Mouse (Mus musculus) forebrain, embryonic 11.5 days (tissue): Measurements from ENCODE around the gene Scn4b. TPM values are rescaled to one million over a fixed set of nuclear protein-coding genes. Genes with fewer than 3 reads are reported as not detected.

Experiments used
- ATAC-seq: fragments of 200-750 bp; cut with Nextera tagmentation; replicated peaks from 2 replicates; pipeline ENCODE4 v1.8.0; 2017; ENCODE audit warnings: moderate TSS enrichment; ENCODE audit not compliant: low FRiP score
- DNase-seq: peaks from one replicate; pipeline ENCODE4 v3.0.0-alpha.2; 2017; ENCODE audit warnings: low spot score
- H3K27ac ChIP-seq: fragments of 300-500 bp; sonication (generic); 2 replicates; pipeline ENCODE4 v1.5.1; 2014; ENCODE audit warnings: low read depth, low read length
- H3K27me3 ChIP-seq: fragments of 300-500 bp; sonication (generic); 2 replicates; pipeline ENCODE4 v1.6.1; 2014; ENCODE audit warnings: mild to moderate bottlenecking, low read length, mixed read lengths; ENCODE audit not compliant: control insufficient read depth, insufficient read depth
- H3K36me3 ChIP-seq: fragments of 300-500 bp; sonication (generic); 2 replicates; pipeline ENCODE4 v1.6.1; 2014; ENCODE audit warnings: mild to moderate bottlenecking, low read length, moderate library complexity, mixed read lengths; ENCODE audit not compliant: control insufficient read depth, insufficient read depth
- H3K4me1 ChIP-seq: fragments of 300-500 bp; sonication (generic); replicated peaks from 2 replicates; pipeline ENCODE4 v1.6.1; 2014; ENCODE audit warnings: low read length, mixed read lengths; ENCODE audit not compliant: control insufficient read depth, insufficient read depth
- H3K4me2 ChIP-seq: fragments of 300-500 bp; sonication (generic); 2 replicates; pipeline ENCODE4 v1.6.1; 2014; ENCODE audit warnings: low read depth, mild to moderate bottlenecking, low read length, moderate library complexity, mixed read lengths; ENCODE audit not compliant: severe bottlenecking
- H3K4me3 ChIP-seq: fragments of 300-500 bp; sonication (generic); 2 replicates; pipeline ENCODE4 v1.5.1; 2014; ENCODE audit warnings: low read depth, low read length
- H3K9ac ChIP-seq: fragments of 300-500 bp; sonication (generic); 2 replicates; pipeline ENCODE4 v1.6.1; 2014; ENCODE audit warnings: low read length
- H3K9me3 ChIP-seq: fragments of 300-500 bp; sonication (generic); 2 replicates; pipeline ENCODE4 v1.6.1; 2016; ENCODE audit warnings: low read length, mixed read lengths; ENCODE audit not compliant: control insufficient read depth
- WGBS: fragments of 180-500 bp; shearing (Covaris S2); extraction: QIAGEN DNeasy Blood & Tissue Kit; methylation state at CpG from one replicate; pipeline ENCODE4 v1.1.7; 2014; 5-methylcytosine and 5-hydroxymethylcytosine counted together
- polyA plus RNA-seq: library from polyadenylated mRNA; unstranded; fragments of >200 nt; fragmentation: Nextera tagmentation; extraction: Ambion mirVana; gene quantifications from 2 replicates; pipeline ENCODE4 v1.2.1, GENCODE M21; 2014

The Scn4b gene
- polyA plus RNA-seq, 1 experiment from 2014 or later: 0.21 TPM

DNA sequence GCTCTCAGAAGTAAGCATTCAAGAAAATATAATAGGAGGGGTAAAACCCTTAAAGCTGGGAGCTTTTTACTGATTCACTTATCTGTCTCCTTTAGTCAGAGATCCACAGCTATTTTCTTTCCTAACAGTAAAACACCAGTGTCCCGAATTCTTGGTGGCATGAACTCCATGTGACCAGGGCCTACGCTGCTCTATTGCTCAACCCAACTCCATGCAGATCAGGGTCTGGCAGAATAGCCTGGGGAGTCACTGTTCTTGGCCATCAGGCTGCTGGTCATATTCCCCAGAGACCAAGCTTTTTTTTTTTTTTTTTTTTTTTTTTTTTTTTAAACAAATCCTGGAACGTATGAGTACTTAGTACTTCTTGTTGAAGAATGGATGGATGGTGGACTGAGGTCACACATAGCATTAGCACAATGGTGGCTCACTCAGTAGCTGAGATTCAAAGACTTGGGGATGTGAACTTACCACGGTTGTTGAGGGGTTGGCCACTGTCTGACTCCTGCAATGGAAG is 51.5 kb downstream of the Scn4b start:
- Histone ChIP-seq H3K4me3 (no peak overlapping the region), H3K27ac (no peak overlapping the region), H3K9ac (no peak overlapping the region), H3K4me1 (no peaks in the 10 kb centered on the region), H3K9me3 (no peaks in the 10 kb centered on the region), H3K36me3 (no peaks in the 10 kb centered on the region), H3K4me2 (no peak overlapping the region), H3K27me3 (no peaks in the 10 kb centered on the region)
- DNase-seq (no peak), ATAC-seq (no peak)
- 91% methylated on average over 4 of the region's 4 CpGs for whole genome bisulfite sequencing

DNA sequence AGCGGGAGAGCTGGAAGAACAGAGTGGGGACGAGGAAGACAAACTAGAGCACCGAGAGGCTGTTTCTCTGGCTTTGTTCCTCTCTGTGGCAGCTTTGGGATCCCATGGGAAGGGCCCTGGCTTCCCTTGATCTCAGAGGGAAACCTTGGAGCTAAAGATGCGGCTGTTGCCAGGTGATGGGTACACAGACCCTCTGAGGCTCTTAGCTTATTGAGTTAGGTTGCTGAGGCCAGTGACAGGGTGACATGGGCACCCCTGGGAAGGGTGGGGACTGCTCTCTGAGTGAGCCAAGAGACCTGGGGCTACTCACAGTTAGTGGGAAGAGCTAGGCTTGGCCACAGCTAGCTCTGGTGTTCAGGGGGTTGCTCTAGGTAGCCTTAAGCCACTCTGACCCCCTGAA is 57.3 kb downstream of the Scn4b start:
- 82% methylated on average over 4 of the region's 4 CpGs for whole genome bisulfite sequencing
- Histone ChIP-seq H3K4me2 (no peak overlapping the region), H3K9ac (no peak overlapping the region), H3K27ac (no peak overlapping the region), H3K4me3 (no peak overlapping the region), H3K27me3 (no peaks in the 10 kb centered on the region), H3K9me3 (no peaks in the 10 kb centered on the region), H3K4me1 (no peaks in the 10 kb centered on the region), H3K36me3 (no peaks in the 10 kb centered on the region)
- DNase-seq (no peak), ATAC-seq (no peak)

DNA sequence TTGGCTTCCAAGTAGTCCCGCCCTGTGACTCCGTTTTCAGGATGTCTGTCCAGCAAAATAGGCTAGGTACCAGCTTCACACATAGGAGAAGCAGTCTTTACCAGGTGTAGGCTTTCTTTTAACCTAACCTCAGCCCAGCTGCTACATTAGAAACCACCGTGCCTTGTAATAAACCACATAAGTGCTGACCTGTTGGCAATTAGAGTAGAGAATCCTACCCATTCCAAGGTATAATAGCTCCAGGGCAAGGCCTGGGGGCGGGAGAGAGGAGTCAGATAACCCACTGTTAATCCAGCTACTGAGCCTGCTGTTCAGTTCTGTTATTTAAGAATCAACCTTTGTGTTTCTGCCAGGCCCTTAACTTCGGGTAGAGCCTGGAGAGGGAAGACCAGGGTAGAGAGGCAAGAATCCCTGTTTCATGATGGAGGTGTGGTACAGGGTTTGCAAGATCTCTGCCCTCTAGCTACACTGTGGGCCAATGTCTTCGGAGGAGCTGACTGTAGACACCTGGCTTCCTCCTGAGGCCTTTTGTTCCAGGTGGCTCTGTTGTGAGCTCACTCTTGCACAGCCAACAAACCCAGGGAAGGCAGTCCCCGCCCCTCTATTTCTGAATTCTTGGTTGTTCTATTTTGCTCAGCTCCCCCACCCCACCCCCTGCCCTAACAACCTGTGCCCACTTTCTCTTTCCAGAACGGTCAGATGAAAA is 58.1 kb downstream of the Scn4b start:
- ATAC-seq: no peak
- H3K36me3 ChIP-seq: no peaks in the 10 kb centered on the region
- H3K27me3 ChIP-seq: no peaks in the 10 kb centered on the region

DNA sequence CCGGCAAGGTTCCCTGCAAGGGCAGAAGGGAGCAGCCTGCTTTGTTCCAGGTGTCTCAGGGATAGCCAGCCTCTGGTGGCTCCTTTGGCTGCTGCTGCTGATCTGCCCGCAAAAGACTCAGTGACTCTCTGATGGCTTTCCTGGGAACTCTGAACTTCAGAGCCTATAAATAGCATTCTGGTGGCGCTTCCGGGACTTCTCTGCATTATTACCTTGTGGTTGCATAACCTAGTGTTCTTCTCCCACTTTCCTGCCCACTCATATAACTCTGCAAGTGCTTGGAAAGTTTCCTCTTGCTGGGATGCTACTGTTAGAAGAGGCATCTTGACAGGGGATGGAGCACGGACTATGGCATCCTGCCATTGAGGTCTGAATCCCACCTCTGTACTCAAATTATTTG is 59.4 kb downstream of the Scn4b start:
- ATAC-seq (no peak), DNase-seq (no peak)
- Histone ChIP-seq H3K4me3 (no peak overlapping the region), H3K27ac (no peak overlapping the region), H3K4me1 (no peaks in the 10 kb centered on the region), H3K27me3 (no peaks in the 10 kb centered on the region), H3K9ac (no peak overlapping the region), H3K9me3 (no peaks in the 10 kb centered on the region), H3K36me3 (no peaks in the 10 kb centered on the region), H3K4me2 (no peak overlapping the region)
- 88% methylated on average over 5 of the region's 5 CpGs for WGBS

More for the DNA sequence above, 58.1 kb downstream of the Scn4b start:
- H3K9me3 ChIP-seq: no peaks in the 10 kb centered on the region
- H3K4me1 ChIP-seq: no peaks in the 10 kb centered on the region
- 71% methylated on average over 8 of the region's 8 CpGs for WGBS
- no peak overlapping the region for H3K27ac ChIP-seq
- no peak overlapping the region for H3K4me2 ChIP-seq
- H3K4me3 ChIP-seq: no peak overlapping the region
- no peak overlapping the region for H3K9ac ChIP-seq
- no peak for DNase-seq

DNA sequence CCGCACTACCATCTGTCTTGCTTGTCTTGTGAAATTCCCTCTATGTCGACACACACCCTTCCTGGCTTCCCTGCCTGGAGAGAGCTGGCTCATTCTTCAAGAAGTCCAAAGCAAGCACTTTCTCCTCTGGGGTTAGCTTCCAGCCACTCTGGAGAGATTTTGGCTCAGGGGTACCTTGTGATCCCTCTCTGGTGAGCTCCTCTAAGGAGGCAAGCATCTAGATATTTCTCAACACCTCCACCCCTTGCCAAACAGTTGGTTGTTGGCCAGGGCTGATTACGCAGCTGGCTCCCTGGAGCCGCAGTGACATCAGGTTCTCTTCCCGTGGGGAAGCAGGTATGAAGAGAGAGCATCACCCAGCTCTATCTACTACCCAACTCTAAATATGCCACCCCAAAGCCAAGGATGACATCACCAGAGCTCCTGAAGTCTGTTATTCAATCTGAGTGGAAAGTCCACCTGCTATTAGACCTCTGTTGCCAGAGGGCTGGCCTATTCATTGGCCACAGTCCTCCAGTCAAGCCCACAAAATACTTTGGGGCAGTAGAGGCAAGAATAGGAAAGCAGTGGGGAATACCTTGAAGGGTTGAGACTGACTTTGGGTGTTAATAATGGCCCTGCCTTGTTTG is 63.2 kb downstream of the Scn4b start:
- H3K4me2 ChIP-seq: no peak overlapping the region
- H3K27ac ChIP-seq: no peak overlapping the region
- H3K27me3 ChIP-seq: no peaks in the 10 kb centered on the region
- H3K36me3 ChIP-seq: no peaks in the 10 kb centered on the region
- H3K4me1 ChIP-seq: no peaks in the 10 kb centered on the region
- DNase-seq (no peak), ATAC-seq (no peak)
- no peak overlapping the region for H3K9ac ChIP-seq
- no peak overlapping the region for H3K4me3 ChIP-seq
- 90% methylated on average over 5 of the region's 5 CpGs for WGBS
- no peaks in the 10 kb centered on the region for H3K9me3 ChIP-seq

DNA sequence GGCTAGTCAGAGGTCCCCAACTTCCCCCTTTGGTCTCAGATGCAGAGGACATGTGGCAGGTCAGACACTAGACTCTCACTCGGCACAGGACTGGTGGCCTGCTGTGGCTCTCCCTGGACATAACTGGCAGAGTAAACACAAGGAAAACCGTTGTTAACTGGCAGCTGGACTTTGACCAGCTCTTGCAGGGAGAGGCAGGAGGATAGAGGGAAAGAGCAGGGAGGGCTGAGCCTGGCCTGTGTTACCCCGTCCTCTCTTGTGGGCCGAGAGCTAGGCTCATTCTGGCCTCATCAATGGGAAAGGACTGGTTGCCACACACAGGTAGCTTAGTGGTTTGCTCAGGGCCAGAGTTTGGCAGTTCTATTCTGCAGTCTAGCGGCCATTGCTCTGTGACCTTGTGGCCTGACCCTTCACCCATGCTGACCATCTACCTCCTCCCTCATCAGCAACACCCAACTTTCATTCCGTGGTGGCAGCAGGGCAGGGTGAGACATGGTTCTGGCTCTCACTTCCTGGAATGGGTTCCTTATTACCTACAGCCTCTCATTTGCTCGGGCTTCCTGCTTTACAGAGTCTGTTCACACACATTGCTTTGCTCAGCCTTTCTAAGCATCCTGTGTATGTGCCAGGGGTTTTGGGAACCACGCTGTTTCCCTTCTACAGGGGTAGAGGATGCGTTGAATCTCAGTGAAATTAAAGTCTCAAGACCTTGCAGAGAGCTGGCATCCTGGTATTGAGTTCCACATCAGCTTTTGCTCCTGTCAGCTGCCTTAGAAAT is 64.0 kb downstream of the Scn4b start:
- 75% methylated on average over 9 of the region's 9 CpGs for WGBS
- Histone ChIP-seq H3K36me3 (no peaks in the 10 kb centered on the region), H3K27ac (no peak overlapping the region), H3K4me2 (no peak overlapping the region), H3K4me1 (no peaks in the 10 kb centered on the region), H3K27me3 (no peaks in the 10 kb centered on the region), H3K9me3 (no peaks in the 10 kb centered on the region), H3K9ac (no peak overlapping the region), H3K4me3 (no peak overlapping the region)
- DNase-seq (no peak), ATAC-seq (no peak)

Other genes with a start within 250 kb of the Scn4b start
- 496 and 546 TPM in 2 replicates for gene Atp5l, start 217.7 kb upstream of the Scn4b start, polyA plus RNA-seq
- gene Ube4a, start 172.8 kb upstream of the Scn4b start, polyA plus RNA-seq: 32.0 and 32.6 TPM in 2 replicates
- not detected in 2 replicates for gene Cd3g, start 158.0 kb upstream of the Scn4b start, polyA plus RNA-seq
- not detected in 2 replicates for gene Cd3d, start 156.6 kb upstream of the Scn4b start, polyA plus RNA-seq
- gene Cd3e, start 128.8 kb upstream of the Scn4b start, polyA plus RNA-seq: not detected in 2 replicates
- 1.8 and 2.5 TPM in 2 replicates for gene Mpzl2, start 98.6 kb upstream of the Scn4b start, polyA plus RNA-seq
- gene Mpzl3, start 83.2 kb upstream of the Scn4b start, polyA plus RNA-seq: 2.2 and 2.7 TPM in 2 replicates
- not detected in 2 replicates for gene Jaml, start 59.2 kb upstream of the Scn4b start, polyA plus RNA-seq
- gene Scn2b, start 20.6 kb upstream of the Scn4b start, polyA plus RNA-seq: 2.9 and 3.2 TPM in 2 replicates
- gene BC049352, start 43.6 kb downstream of the Scn4b start, polyA plus RNA-seq: not detected in 2 replicates
- not detected in 2 replicates for gene Tmprss4, start 65.7 kb downstream of the Scn4b start, polyA plus RNA-seq
- gene Il10ra, start 130.8 kb downstream of the Scn4b start, polyA plus RNA-seq: 0.45 and 0.79 TPM in 2 replicates
- 0.08 and 0.11 TPM in 2 replicates for gene Tmprss13, start 180.7 kb downstream of the Scn4b start, polyA plus RNA-seq
- 122 and 124 TPM in 2 replicates for gene Fxyd6, start 231.8 kb downstream of the Scn4b start, polyA plus RNA-seq